Comparison of ENCODE assay signal across 12 mouse cellular contexts in the genomic region with DNA sequence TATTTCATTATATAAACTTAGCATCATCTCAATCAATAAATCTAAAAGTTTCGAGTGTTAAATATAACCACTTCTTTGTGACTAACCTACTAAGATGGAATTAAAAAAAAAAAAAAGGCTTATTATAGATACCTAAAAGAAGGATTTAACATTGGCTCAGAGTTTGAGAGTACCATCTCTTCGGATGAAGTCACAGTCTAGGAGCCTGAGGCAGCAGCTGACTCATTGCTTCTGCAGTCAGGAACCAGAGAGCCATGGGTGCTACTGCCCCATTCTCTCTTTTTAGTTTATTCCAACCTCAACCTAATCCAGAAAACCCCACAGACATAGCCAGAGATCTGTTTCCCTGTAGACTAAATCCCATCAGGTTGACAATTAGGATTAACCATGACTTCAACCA.
"Had no signal": no experiment of that assay in that cellular context is flagged by ENCODE, and none has a peak within 500 bp of the region (broad histone marks: within the 10 kb centered on the region; RNA-seq: fewer than 3 reads in every experiment).

No protein-coding gene starts in this region.

- DNase-seq: retina, postnatal 1 day; right cerebral cortex, adult 18-20 months; right cerebral cortex, postnatal 14 days; right cerebral cortex, postnatal 25 days; right cerebral cortex, postnatal 4 days; spleen, adult 18-20 months; thymus, adult 18-20 months; thymus, adult 2 months; thymus, postnatal 14 days; thymus, postnatal 25 days; thymus, postnatal 36 days; thymus, postnatal 4 days had no signal
